Mouse (Mus musculus) forebrain, embryonic 14.5 days (tissue): ENCODE results near the gene Zdhhc17. TPM values are rescaled to one million over a fixed set of nuclear protein-coding genes. Genes with fewer than 3 reads are reported as not detected.

Experiments used
- ATAC-seq: fragments of 200-750 bp; cut with Nextera tagmentation; 2 replicates; pipeline ENCODE4 v1.8.0; 2017; ENCODE audit warnings: mild to moderate bottlenecking, moderate library complexity
- DNase-seq: peaks from one replicate; pipeline ENCODE4 v3.0.0-alpha.2; 2015; ENCODE audit warnings: low spot score
- H3K27ac ChIP-seq: fragments of 300-500 bp; sonication (generic); 2 replicates; pipeline ENCODE4 v1.5.1; 2014; ENCODE audit warnings: low read depth, mild to moderate bottlenecking, control low read depth, low read length, moderate library complexity
- H3K27me3 ChIP-seq: fragments of 300-500 bp; sonication (generic); replicated peaks from 2 replicates; pipeline ENCODE4 v1.6.1; 2014; ENCODE audit warnings: low read length, control low read depth, mixed read lengths; ENCODE audit not compliant: control insufficient read depth, insufficient read depth
- H3K36me3 ChIP-seq: fragments of 300-500 bp; sonication (generic); 2 replicates; pipeline ENCODE4 v1.6.1; 2014; ENCODE audit warnings: low read length, control low read depth; ENCODE audit not compliant: control insufficient read depth, insufficient read depth
- H3K4me1 ChIP-seq: fragments of 300-500 bp; sonication (generic); 2 replicates; pipeline ENCODE4 v1.6.1; 2014; ENCODE audit warnings: antibody characterized with exemption, low read length, control low read depth; ENCODE audit not compliant: control insufficient read depth, insufficient read depth
- H3K4me2 ChIP-seq: fragments of 300-500 bp; sonication (generic); 2 replicates; pipeline ENCODE4 v1.6.1; 2014; ENCODE audit warnings: mild to moderate bottlenecking, control low read depth, low read length
- H3K4me3 ChIP-seq: fragments of 300-500 bp; sonication (generic); 2 replicates; pipeline ENCODE4 v1.5.1; 2014; ENCODE audit warnings: low read depth, low read length, control low read depth
- H3K9ac ChIP-seq: fragments of 300-500 bp; sonication (generic); 2 replicates; pipeline ENCODE4 v1.6.1; 2014; ENCODE audit warnings: mild to moderate bottlenecking, low read length, control low read depth, moderate library complexity
- H3K9me3 ChIP-seq: fragments of 300-500 bp; sonication (generic); replicated peaks from 2 replicates; pipeline ENCODE4 v1.6.1; 2016; ENCODE audit warnings: low read length, control low read depth, mixed read lengths; ENCODE audit not compliant: control insufficient read depth
- WGBS: fragments of 180-500 bp; shearing (Covaris S2); extraction: QIAGEN DNeasy Blood & Tissue Kit; methylation state at CpG from one replicate; pipeline ENCODE4 v1.1.7; 2014; 5-methylcytosine and 5-hydroxymethylcytosine counted together
- polyA plus RNA-seq: library from polyadenylated mRNA; unstranded; fragments of >200 nt; fragmentation: Nextera tagmentation; extraction: Ambion mirVana; gene quantifications from 2 replicates; pipeline ENCODE4 v1.2.1, GENCODE M21; 2014

Zdhhc17 gene
- polyA plus RNA-seq, 1 experiment from 2014 or later: 54.2 TPM

GRCm38 (mm10) chr10:111010480-111011225, 713 bp upstream of the Zdhhc17 start:
- H3K4me2 ChIP-seq: peak overlapping the region; percentile 87
- H3K27me3 ChIP-seq: no peaks in the 10 kb centered on the region
- under 1% methylated on average over 19 of the region's 19 CpGs for WGBS
- H3K9ac ChIP-seq: peak overlapping the region; percentile 98
- peak; percentile 27; the same call in 1 of the 2 replicates for ATAC-seq
- peaks cover 10% of the 10 kb centered on the region; the same call in 1 of the 2 replicates for H3K4me1 ChIP-seq
- H3K27ac ChIP-seq: peak overlapping the region; percentile 99
- peak; percentile 79 for DNase-seq
- H3K4me3 ChIP-seq: peak overlapping the region; percentile 81
- no peaks in the 10 kb centered on the region for H3K36me3 ChIP-seq
- no peaks in the 10 kb centered on the region for H3K9me3 ChIP-seq

DNA sequence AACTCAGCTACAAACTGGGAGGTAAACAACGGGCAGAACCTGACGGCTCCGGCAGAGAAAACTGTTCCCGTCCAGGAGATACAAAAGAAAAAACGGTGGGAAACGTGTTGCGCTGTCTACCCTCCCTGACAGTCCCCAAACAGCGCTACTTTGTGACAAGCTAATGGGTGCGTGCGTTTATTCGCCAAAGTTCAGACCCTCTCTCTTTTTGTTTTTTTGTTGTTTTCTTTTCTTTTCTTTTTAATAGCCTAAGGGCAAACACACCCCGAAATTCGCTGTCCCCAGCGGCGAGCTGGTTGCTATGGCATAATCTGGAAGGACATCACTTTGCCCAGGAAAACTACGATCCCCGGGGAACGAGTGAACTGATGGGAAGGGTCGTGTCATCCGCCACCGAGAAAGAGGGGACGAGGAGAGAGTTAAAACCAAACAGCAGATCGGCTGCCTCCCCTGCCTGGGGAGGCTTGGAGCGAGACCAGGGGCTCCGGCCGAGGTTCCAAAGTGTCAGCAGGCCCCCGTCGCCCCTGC, 763 bp downstream of the Zdhhc17 start:
- no peaks in the 10 kb centered on the region for H3K27me3 ChIP-seq
- ATAC-seq (no peak), DNase-seq (peak; percentile 49)
- H3K9ac ChIP-seq: peak overlapping the region; percentile 98
- H3K27ac ChIP-seq: peak overlapping the region; percentile 99
- H3K9me3 ChIP-seq: no peaks in the 10 kb centered on the region
- no peaks in the 10 kb centered on the region for H3K36me3 ChIP-seq
- peak overlapping the region; percentile 81 for H3K4me3 ChIP-seq
- whole genome bisulfite sequencing: under 1% methylated on average over 28 of the region's 28 CpGs
- H3K4me1 ChIP-seq: peaks cover 10% of the 10 kb centered on the region; the same call in 1 of the 2 replicates
- H3K4me2 ChIP-seq: peak overlapping the region; percentile 87

- Histone ChIP-seq H3K27ac (no peak overlapping the region), H3K27me3 (no peaks in the 10 kb centered on the region), H3K9me3 (no peaks in the 10 kb centered on the region), H3K9ac (no peak overlapping the region), H3K36me3 (no peaks in the 10 kb centered on the region), H3K4me2 (peak overlapping the region; percentile 87; the same call in 1 of the 2 replicates), H3K4me3 (no peak overlapping the region), H3K4me1 (peaks cover 10% of the 10 kb centered on the region; the same call in 1 of the 2 replicates)
- DNase-seq: no peak
- WGBS: 65% methylated on average over 4 of the region's 4 CpGs
- ATAC-seq: no peak
Observed at GRCm38 (mm10) chr10:111007687-111008086, 2.3 kb downstream of the Zdhhc17 start.

- Histone ChIP-seq H3K9me3 (no peaks in the 10 kb centered on the region), H3K4me3 (no peak overlapping the region), H3K27ac (0 out of 2 replicates have a peak overlapping the region, but pooled peaks have one; percentile 14), H3K36me3 (no peaks in the 10 kb centered on the region), H3K4me2 (no peak overlapping the region), H3K4me1 (peaks cover 10% of the 10 kb centered on the region; the same call in 1 of the 2 replicates), H3K9ac (no peak overlapping the region), H3K27me3 (no peaks in the 10 kb centered on the region)
- ATAC-seq (no peak), DNase-seq (no peak)
- WGBS: 83% methylated on average over 14 of the region's 14 CpGs
Observed at GRCm38 (mm10) chr10:111005611-111006488, 4.1 kb downstream of the Zdhhc17 start.

- ATAC-seq (no peak), DNase-seq (no peak)
- no peak overlapping the region for H3K9ac ChIP-seq
- WGBS: 96% methylated on average over 6 of the region's 6 CpGs
- H3K4me3 ChIP-seq: no peak overlapping the region
- H3K27me3 ChIP-seq: no peaks in the 10 kb centered on the region
- H3K4me2 ChIP-seq: no peak overlapping the region
- H3K4me1 ChIP-seq: peaks cover 10% of the 10 kb centered on the region; the same call in 1 of the 2 replicates
- H3K9me3 ChIP-seq: no peaks in the 10 kb centered on the region
- no peaks in the 10 kb centered on the region for H3K36me3 ChIP-seq
- H3K27ac ChIP-seq: no peak overlapping the region
Observed at GRCm38 (mm10) chr10:111004220-111004619, 5.7 kb downstream of the Zdhhc17 start.

DNA sequence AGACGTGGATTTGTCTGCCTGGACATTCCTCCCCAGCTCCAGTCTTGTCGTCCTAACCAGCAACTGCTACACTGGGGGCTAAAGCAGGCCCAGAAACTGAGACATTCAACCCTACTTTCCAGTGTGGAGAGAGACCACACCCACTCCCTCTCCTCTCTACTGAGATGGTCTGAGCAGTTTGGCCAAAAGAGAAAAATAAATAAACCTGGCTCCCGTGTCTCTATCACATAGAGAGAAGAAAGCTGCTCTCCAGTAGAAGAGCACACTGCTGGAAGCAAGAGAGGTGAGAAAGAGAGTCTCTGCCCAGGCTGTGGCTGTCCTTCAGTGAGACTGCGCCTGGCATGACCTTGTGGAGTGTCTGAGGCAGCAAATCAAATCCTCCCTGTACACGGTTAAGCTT, 10.7 kb downstream of the Zdhhc17 start:
- H3K4me2 ChIP-seq: no peak overlapping the region
- ATAC-seq (no peak), DNase-seq (no peak)
- 88% methylated on average over 5 of the region's 5 CpGs for WGBS
- H3K4me3 ChIP-seq: no peak overlapping the region
- no peaks in the 10 kb centered on the region for H3K4me1 ChIP-seq
- H3K36me3 ChIP-seq: no peaks in the 10 kb centered on the region
- H3K9ac ChIP-seq: no peak overlapping the region
- H3K27ac ChIP-seq: no peak overlapping the region
- no peaks in the 10 kb centered on the region for H3K9me3 ChIP-seq
- no peaks in the 10 kb centered on the region for H3K27me3 ChIP-seq

DNA sequence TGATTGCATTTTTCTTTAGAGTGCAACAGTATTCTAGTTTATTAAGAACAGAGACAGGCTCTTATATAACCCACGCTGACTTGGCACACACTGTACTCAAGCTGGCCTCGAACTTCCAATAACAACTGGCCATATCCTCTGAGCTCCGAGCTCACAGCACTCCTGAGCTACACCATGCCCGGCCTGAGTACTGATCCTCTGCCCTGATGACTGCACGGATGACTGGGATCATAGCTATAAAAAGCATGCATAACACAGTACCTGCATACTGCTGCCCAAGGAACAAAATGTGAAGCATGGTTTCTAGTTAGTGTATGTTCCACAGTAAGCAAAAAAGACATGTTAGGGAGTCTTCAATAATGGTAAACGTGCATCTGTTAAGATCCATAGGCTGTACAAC, 12.8 kb downstream of the Zdhhc17 start:
- Histone ChIP-seq H3K9me3 (no peaks in the 10 kb centered on the region), H3K4me3 (no peak overlapping the region), H3K36me3 (no peaks in the 10 kb centered on the region), H3K27ac (no peak overlapping the region), H3K4me1 (peaks cover 3% of the 10 kb centered on the region), H3K4me2 (no peak overlapping the region), H3K27me3 (no peaks in the 10 kb centered on the region), H3K9ac (no peak overlapping the region)
- DNase-seq (no peak), ATAC-seq (no peak)
- WGBS: 90% methylated on average over 6 of the region's 6 CpGs

DNA sequence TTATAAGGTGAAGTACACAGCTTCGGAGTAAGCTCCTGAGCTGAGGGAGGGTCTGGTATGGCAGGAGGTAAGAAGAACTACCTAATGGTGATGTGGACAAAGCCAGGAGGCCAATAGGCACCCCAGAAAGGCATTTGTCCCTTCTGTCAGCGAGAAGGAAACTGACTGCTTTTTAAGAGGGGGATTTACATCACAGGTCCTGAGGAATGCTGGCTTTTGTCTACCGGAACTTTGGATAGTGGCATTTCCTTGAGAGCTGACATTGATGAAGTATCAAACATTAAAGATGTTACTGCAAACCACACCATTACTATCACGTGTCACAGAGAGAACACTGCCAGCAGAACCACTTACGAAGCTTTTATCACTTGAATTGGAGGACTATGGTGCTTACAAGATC, 15.2 kb downstream of the Zdhhc17 start:
- ATAC-seq: no peak
- no peaks in the 10 kb centered on the region for H3K36me3 ChIP-seq
- H3K4me3 ChIP-seq: no peak overlapping the region
- no peak overlapping the region for H3K4me2 ChIP-seq
- H3K9me3 ChIP-seq: no peaks in the 10 kb centered on the region
- 68% methylated on average over 5 of the region's 5 CpGs for WGBS
- no peak for DNase-seq
- peaks cover 8% of the 10 kb centered on the region for H3K4me1 ChIP-seq
- no peak overlapping the region for H3K9ac ChIP-seq
- no peaks in the 10 kb centered on the region for H3K27me3 ChIP-seq
- H3K27ac ChIP-seq: no peak overlapping the region
